Mouse (Mus musculus) olfactory bulb, adult 2 months (tissue): ENCODE measurements at regions not wholly inside any gene's neighbourhood (a gene's known extent, or its start where the extent isn't known, plus 50 kb on each side); places are given as distances from the start of the nearest gene placed in this dataset.

ENCODE experiments used
- H3K27ac ChIP-seq: fragments of 200-500 bp; 2 replicates; pipeline ENCODE4 v1.5.1; 2012; ENCODE audit warnings: low read depth, low read length; ENCODE audit not compliant: insufficient read depth
- H3K4me1 ChIP-seq: fragments of 200-500 bp; 2 replicates; pipeline ENCODE4 v1.6.1; 2012; ENCODE audit warnings: low read length; ENCODE audit not compliant: control insufficient read depth, insufficient read depth
- H3K4me3 ChIP-seq: fragments of 200-500 bp; 2 replicates; pipeline ENCODE4 v1.5.1; 2012; ENCODE audit warnings: mild to moderate bottlenecking, low read depth, low read length, moderate library complexity; ENCODE audit not compliant: insufficient read depth
- CTCF ChIP-seq: fragments of 200-500 bp; IDR thresholded peaks from 2 replicates; pipeline ENCODE4 v1.5.1; 2012; ENCODE audit warnings: low read depth, mild to moderate bottlenecking, low read length, moderate library complexity; ENCODE audit not compliant: insufficient read depth
- POLR2A ChIP-seq: fragments of 200-500 bp; IDR thresholded peaks from 2 replicates; pipeline ENCODE4 v1.6.1; 2012; ENCODE audit warnings: mild to moderate bottlenecking, low read depth, low read length, moderate library complexity; ENCODE audit not compliant: insufficient read depth
- WGBS: fragments of 180-500 bp; shearing (Covaris S2); methylation state at CpG from one replicate; pipeline ENCODE4 v1.1.7; 2018; 5-methylcytosine and 5-hydroxymethylcytosine counted together

GRCm38 (mm10) chr3:120636669-120637305 lies 534.7 kb downstream of the Rwdd3 start:
- no peak overlapping the region for H3K27ac ChIP-seq
- WGBS = 48% methylated on average over 9 of the region's 9 CpGs
- no peak overlapping the region for H3K4me3 ChIP-seq
- TF ChIP-seq POLR2A (no peak), CTCF (no peak)
- H3K4me1 ChIP-seq = no peaks in the 10 kb centered on the region

- H3K4me1 ChIP-seq = no peaks in the 10 kb centered on the region
- TF ChIP-seq CTCF (no peak), POLR2A (no peak)
- H3K4me3 ChIP-seq = no peak overlapping the region
- whole genome bisulfite sequencing = 80% methylated on average over 6 of the region's 6 CpGs
- H3K27ac ChIP-seq = no peak overlapping the region
These were observed 553.1 kb downstream of the Rwdd3 start for GRCm38 (mm10) chr3:120618358-120618757.

DNA sequence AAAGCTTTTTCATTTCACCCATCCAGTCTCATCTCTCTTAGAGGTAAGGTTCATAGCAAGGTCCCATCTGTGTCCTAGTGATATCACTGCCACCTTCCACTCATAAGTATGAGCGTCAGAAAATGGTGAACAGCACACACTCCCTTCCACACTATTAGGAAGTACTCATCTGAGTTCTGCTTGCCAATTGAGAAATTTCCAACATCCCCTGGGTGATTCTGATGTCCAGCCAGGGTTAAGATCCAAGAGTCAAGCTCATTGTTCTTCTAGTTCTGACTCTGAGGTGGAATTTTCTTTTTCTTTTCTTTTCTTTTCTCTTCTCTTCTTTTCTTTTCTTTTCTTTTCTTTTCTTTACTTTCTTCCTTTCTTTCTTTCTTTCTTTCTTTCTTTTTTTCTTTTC lies 577.3 kb downstream of the Rwdd3 start:
- TF ChIP-seq POLR2A (no peak), CTCF (no peak)
- 89% methylated on average over 1 of the region's 1 CpGs for WGBS
- H3K4me1 ChIP-seq = no peaks in the 10 kb centered on the region
- no peak overlapping the region for H3K27ac ChIP-seq
- H3K4me3 ChIP-seq = no peak overlapping the region

DNA sequence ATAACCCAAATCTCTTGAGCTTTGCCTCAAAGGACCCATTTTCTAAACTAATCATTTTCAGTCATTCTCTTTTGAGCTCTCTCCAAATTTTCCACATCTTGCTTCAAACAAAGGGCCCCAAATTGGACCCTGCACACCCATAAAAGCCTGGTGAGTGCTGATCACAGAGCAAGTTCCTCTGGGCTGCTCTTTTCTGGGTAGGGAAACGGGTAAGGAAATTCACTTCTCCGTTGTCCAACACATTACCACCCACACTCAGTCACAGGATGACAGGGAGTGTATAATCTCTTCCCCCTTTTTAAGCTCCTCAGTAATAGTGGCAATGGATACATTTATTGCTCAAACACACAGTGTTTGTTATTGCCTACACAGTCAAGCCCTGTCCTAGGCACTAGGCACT lies 580.3 kb downstream of the Rwdd3 start:
- H3K27ac ChIP-seq = no peak overlapping the region
- WGBS = 36% methylated on average over 2 of the region's 2 CpGs
- H3K4me3 ChIP-seq = no peak overlapping the region
- TF ChIP-seq CTCF = no peak
- no peaks in the 10 kb centered on the region for H3K4me1 ChIP-seq

GRCm38 (mm10) chr3:120570806-120571425 lies 600.6 kb downstream of the Rwdd3 start:
- no peak overlapping the region for H3K4me3 ChIP-seq
- TF ChIP-seq POLR2A = no peak
- TF ChIP-seq CTCF = no peak
- H3K4me1 ChIP-seq = peaks cover 3% of the 10 kb centered on the region; the same call in 1 of the 2 replicates
- WGBS = 16% methylated on average over 6 of the region's 6 CpGs
- no peak overlapping the region for H3K27ac ChIP-seq

DNA sequence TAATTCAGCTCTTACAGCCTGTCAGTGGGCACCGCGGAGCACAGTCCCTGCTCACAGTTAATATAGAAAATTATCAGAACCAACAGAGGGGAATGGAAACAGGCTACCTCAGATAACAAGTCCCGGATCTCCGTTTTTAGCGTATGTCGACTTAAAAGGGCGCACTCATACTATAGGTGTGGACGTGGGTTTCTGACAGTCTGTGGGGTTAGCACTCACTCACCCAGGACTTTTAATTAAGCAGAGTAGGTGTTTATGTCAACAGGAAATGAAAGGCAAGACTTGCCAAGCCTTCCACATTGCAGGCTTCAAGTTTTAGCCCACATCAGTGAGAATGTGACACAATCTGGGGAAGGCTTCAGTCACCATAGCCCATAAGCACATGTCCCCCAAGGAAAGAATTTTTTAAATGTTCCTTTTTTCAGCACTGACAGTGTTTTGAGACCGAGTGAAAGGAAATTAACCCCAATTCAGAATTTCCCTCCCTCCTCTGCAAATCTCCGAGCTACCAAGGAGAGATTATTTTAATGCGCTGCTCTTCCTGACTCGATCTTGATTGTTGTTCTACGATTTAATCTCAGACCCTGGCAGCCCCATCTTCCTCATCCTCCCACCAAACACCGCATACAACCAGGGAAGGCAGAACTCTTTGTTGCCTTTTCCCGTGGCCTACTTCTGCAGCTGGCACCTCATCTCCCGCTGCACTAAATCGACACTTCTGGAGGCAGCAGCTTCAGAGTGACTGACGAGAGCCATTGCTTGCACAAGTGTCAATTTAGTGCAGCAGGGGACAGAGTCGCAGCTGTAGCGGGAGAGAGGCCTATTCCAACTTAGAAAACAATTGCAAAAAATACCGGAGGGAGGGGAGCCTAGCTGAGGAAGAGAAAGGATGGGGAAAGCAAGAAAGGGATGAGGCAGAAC lies 629.7 kb downstream of the Rwdd3 start:
- Histone ChIP-seq H3K4me1 (peaks cover 3% of the 10 kb centered on the region), H3K4me3 (no peak overlapping the region), H3K27ac (peak overlapping the region; percentile 56; the same call in 1 of the 2 replicates)
- no peak for TF ChIP-seq CTCF
- TF ChIP-seq POLR2A = no peak
- WGBS = 48% methylated on average over 21 of the region's 21 CpGs

GRCm38 (mm10) chr3:120533901-120534300 lies 637.6 kb downstream of the Rwdd3 start:
- no peak for TF ChIP-seq CTCF
- no peak for TF ChIP-seq POLR2A
- Histone ChIP-seq H3K4me3 (no peak overlapping the region), H3K27ac (no peak overlapping the region), H3K4me1 (no peaks in the 10 kb centered on the region)
- 91% methylated on average over 3 of the region's 3 CpGs for WGBS

- Histone ChIP-seq H3K4me3 (no peak overlapping the region), H3K4me1 (no peaks in the 10 kb centered on the region), H3K27ac (no peak overlapping the region)
- 88% methylated on average over 9 of the region's 9 CpGs for WGBS
- TF ChIP-seq CTCF = no peak
- no peak for TF ChIP-seq POLR2A
These were observed 639.5 kb downstream of the Rwdd3 start for GRCm38 (mm10) chr3:120531880-120532580.

DNA sequence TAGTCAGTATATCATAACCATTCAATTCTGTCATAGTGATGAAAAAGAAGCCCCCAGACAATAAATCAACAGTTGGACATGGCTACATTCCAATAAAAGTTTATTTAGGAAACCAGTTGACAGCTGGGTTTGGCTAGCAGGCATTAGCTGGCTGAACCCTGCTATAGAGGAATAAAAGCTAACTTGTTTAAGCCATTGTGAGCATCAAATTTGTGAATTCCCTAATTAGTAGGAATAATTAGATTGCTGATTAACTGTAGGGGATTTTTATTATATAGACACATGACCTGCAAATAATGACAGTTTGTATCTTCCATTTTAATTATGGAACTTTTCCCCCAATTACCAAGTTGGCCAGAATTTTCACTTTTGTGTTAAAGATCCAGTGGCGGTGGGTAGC lies 659.8 kb downstream of the Rwdd3 start:
- no peaks in the 10 kb centered on the region for H3K4me1 ChIP-seq
- H3K27ac ChIP-seq = no peak overlapping the region
- H3K4me3 ChIP-seq = no peak overlapping the region
- WGBS = 83% methylated on average over 1 of the region's 1 CpGs
- no peak for TF ChIP-seq CTCF
- no peak for TF ChIP-seq POLR2A
